Mouse (Mus musculus): ENCODE data around the gene Ldb1.

Gene Ldb1

DNA sequence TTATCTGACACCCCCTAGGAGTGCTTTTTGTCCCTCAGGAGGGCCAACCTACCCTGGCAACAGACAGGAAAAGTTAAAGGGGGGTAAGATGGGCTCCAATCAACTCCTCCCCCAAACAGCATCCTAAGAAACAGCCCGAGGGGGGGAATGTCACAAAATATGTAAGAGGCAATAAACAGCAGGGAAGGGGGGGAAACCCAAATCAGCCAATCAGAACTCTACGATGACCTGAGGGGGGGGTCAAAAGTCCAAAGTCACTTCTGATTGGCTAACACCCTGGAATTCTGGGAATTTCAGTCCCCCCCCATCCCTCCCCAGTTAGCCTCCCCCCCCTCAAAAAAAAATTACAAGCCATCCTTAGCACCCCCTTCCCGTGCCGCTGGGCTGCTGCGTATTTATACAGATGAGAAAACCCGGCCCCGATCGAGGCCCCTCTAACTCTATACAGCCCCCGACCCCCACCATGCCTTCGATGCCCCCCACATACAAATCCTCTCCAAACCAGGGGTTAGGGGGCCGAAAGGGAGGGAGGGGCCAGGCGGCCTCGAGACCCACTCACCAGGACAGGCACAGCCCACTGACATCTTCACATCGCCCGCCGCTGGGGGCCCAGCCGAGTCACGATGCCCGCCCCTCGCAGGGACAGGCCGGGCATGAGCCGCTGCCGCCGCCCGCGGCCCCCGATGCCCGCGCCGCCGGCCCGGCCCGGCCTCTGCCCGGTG, 582 bp downstream of the Ldb1 start, which contains the start of gene Pprc1:
Gene Pprc1, plus strand, starts transcription at position 616 of the 722 bp plus-strand sequence.
- DNase-seq, result no peak

DNA sequence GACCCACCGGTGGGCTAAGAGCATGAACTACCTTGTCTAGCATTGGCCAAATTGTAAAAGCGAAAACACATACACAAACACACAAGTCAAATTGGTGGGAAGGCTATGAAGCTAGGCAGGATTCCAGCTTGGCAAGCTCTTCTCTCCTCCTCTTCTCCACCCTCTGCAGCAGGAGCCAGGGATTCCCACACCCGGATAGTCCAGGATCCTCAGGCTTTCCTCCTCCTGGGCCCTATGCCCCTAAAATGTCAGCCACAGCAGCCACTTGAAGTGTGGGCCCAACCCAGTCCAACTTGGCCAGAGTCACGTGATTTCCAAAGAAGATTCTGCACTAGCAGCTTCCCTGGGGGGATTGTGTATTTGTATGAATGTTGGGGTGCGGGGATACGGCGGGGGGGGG, 1.6 kb downstream of the Ldb1 start:
- no peak for DNase-seq

DNA sequence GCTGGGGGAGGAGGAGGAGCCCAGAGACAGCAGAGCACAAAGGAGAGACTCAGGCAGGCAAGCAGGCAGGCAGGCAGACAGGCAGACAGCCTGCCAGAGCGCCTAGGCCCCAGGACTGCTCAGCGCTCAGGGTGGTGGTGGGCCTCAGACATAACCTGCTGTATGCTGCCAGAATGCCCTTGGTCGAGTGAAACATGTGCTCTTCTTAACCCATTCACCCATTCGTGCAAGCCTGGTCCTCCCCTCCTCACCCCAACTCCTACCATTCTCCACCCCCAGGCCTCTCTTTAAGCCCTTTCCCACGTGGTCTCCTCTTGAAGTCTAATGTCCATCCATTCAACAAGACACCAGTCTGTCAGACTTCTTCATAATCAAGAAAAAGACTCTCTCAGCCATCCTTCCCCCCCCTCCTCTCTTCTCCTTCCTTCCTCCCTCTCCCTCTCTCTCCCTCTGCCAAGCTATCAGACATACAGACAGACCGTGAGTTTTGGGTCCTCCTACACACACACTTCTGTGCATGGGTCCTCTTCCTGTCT, 2.5 kb downstream of the Ldb1 start:
- peak; percentile 80 for DNase-seq

DNA sequence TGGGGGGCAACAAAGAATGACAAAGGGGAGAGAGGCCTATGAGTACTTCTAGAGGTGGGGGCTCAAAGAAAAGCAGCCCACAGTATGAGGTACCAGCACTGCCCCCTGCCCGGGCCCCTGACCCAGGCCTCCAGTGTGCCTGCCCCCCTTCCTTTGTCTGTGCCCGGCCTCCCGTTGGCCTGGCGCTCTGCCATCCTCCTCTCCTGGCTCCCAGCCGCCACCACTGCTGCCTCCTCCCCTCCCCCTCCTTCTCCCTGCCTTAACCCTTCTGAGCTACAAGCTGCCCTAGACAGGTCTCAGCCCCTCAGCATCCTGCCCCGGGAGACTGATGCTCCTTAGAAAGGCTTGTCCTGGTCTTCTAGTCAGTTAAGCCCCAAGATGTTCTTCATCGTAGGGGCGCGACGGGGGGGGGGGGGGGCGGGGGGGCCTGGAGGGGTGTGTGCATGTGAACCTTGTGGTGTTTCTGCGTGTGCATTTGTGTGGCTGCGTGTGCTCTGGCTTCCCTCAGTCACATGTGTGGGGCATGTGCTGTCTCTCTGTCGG, 3.0 kb downstream of the Ldb1 start:
- DNase-seq, result peak; percentile 85

DNA sequence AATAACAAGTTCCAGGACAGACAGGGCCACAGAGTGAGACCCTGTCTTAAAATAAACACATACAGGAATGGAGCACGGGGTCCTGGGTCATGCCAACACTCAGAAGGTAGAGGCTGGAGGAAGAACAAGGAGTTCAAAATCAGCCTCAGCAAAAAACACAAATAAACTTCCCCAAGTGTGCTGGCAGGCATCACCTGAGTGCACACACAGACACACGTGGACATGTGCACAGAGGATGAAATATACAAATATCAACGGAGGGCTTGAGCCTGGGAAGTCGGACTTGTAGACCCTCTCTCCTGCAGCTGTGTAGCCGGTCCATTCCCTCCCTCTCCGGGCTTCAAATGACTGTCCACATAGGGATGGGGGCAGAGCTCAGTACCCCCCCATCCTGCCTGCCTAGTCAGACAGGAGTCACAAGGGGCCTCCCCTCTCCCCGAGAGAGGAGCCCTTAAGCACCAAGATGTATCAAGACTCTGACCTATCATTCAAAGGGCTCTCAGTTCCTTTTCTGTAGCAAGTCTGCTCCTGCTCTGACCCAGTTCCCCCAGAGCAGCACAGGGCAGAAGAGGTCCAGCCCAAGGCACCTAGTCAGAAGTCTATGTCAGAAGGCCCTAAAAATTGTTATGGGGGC, 3.6 kb downstream of the Ldb1 start:
- no peak for DNase-seq

DNA sequence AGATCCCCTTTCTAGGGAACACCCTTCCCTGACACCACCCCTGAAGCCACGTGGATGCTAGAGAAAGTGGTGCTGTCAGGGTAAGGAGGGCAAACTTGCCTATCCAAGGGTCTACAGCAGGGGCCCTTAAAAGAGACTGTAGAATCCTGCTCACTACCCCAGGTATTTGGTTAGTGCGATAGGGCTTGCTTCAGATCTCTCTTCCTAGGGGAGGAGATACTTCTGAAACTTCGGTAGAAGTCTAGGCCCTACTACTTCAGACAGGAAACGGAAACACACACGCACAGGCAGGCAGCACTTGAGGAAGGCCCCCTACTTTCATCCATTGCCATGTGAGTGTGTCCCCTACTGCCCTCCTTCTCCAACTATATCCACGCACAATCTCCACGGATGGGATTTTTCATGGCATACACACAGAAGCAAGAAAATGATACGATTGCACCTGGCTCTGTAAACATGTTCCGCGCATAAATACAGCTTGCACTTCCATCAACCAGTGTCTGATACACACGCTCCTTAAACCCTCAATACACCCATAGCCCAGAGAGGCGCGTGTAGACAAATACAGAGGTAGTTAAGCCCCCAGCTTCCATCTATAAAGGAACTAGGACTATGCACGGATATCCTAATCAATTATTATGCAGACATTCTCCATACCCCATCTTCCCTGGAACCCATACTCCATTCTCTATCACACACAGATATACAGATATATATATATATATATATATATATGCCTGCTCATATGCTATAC, 4.7 kb downstream of the Ldb1 start:
- DNase-seq, result no peak

DNA sequence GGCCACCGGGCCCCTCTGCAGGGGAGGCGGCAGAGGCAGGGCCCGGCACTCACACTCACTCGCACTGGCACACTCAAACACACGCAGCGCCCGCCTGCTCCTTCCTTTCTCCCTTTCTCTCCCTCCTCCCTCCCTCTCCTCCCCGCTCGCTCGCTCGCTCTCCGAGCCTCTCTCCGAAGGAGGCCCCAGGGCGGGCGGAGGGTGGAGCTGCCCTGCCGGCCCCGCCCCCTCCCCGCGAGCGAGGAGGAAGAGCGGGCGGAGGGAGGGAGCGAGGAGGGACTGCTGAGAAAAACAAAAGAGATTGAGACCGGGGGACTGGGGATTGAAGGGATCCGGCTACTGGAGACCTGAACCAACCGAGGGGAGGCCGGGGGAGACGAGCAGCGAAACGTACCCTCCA, 5.5 kb downstream of the Ldb1 start:
- DNase-seq, result peak; percentile 86

DNA sequence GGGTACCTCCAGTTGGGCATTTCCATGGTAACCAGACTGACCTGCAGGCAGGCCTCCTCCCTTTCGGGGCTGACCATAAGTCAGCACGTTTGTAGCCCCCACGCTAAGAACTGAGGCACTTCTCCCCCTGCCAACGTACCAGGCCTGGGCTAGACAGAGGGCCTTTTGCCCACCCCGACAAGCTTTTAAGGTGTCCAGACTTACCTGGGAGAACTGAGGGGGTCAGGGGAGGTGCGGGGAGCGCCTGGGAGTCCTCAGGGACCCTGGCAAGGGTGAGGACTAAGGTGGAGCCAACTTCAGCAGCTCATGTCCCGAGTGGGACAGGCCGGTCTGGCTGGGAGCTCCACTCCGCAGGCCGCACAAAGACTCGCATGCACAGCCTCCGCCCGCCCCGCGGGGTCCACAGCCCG, 6.2 kb downstream of the Ldb1 start:
- no peak for DNase-seq

DNA sequence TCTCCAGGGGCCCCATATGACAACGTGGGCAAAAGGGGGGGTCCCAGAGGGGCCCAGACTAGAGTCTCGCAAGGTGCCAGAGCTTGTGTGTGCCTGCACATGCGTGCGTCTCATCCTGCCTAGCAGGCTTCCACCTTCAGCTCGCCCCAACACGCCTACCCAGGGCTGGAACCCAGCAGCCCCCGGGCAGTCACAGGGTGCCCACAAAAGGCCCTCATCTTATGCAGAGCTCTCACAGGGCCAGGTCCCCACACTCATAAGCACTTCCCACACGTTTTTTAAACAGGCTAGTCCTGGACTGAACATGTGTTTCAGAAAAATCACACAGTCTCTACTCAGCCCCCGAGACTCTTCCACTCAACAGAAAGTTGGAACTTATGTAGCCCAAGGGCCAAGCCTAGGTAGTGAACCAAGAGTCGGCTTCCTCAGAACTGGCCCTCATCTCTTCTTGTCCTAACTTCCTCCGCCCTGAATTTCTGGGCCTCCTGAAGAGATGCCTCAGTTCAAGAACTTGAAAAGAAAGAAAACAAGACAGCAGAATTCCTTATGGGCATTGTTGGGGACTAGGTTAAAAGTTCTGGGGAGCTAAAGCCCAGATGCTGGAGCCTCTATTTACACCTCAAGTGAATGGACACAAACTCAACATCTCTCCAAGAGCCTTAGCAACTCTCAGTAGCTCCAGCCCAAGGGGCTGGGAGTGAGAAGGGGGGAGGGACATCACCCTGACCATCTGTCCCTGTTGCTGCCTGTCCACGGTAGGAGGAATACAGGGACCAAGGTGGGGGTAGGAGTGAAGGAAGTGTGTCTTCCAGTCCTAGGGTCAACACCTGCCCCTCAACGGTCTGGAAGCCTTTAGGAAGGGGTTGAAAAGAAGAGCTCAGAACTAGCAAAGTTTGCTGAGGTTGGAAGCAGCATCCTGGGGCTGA, 6.8 kb downstream of the Ldb1 start:
- peak; percentile 18 for DNase-seq

DNA sequence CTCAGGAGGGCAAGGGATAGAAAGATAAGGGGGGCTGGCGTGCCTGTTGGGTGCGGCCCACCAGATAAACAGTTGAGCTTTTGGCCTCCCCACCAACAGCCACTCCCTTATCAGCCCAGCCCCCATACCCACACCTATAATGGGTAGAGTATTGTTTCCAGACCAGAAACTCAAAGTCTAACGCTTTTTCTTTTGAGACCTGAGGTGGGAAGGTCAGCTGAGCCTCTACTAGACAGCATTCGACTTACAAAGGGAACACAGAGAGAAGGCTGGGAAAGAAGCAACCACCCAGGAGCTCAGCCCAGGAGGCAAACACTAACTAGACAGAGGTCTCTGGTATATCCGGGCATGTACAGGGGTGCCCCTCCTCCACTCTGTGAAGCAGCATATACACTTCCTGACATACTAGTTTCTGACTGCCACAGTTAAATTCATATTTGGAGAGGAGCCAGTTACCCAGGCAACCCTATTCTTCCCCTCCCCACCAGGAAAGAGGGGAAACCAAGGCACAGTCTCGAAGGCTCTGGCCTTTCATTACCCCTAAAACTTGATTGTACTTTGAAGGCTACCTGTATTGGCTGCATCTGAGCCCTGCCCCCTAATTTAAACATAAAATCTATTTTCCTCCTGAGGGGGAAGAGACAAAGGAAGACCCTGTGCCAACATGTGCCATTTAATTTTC, 7.6 kb downstream of the Ldb1 start:
- DNase-seq, result no peak

DNA sequence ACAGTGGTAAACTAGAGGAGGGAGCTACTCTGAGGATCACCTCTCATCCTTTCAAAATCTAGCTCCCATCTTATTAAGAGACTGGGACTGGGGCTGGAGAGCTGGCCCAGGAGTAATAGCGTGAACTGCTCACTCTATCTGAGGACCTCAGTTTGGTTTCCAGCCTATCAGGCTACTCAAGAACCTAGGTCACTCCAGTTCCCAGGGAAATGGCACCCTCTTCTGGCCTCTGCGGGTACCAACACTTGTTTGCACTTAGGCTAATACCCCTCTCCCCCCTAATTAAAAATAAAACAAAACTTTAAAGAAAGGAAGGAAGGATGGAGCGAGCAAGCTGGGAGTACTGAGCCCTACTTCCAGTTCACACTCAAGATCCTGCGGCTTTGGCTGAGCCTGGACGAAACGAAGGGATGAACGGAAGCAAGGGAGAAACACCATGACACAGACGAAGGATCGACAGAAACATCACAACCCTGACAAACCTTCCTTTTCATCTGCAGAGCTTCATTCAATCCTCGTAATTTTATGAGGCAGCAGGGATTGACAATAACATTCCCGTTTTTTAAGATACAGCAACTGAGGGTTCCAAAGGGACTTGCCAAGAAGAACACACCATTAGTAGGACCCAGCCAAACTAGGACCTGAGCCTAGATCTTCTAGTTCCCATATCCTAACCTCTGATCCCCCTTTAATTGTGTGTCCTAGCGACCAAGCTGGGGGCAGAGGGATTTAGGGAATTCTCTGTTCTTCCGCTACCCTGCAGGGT, 8.4 kb downstream of the Ldb1 start:
- DNase-seq, result no peak

DNA sequence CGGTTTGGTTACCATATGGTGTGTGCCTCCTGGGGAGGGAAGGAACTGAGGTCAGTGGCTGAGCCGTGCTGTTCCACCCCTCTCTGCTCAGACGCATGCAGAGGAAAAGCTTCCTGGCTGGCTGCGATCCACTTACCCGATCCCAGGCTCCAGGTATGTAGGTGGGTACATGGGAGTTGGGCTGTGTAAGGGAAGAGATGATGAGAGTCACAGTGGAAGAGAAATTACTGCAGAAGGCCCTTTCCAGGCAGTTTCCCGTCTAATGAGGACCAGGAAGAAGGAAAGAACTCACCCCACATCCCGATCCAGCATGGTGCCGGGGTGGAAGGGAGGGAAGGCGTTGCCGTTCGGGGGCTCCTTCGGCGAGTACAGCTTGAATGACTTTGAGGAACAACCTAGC, 9.0 kb downstream of the Ldb1 start:
- DNase-seq, result no peak

DNA sequence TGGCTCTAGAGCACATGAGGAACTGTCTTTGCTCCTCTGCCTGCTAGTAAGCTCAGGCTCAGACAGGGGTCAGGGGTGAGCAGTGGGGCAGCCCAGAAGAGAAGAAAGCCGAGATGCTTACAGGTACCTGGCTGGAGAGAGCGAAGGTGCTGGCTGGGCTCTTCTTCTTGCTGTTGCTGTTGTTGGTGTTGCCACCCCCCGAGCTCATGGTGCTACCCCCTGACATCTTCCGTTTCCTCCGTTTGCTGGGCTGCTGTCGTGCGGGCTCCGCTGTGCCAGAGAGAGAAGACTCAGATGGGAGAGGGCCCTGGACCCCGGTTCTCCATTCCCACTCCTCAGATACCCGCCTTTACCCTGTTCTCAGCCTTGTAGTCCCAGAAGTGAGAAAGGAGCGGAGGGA, 11.1 kb downstream of the Ldb1 start:
- DNase-seq, result no peak

DNA sequence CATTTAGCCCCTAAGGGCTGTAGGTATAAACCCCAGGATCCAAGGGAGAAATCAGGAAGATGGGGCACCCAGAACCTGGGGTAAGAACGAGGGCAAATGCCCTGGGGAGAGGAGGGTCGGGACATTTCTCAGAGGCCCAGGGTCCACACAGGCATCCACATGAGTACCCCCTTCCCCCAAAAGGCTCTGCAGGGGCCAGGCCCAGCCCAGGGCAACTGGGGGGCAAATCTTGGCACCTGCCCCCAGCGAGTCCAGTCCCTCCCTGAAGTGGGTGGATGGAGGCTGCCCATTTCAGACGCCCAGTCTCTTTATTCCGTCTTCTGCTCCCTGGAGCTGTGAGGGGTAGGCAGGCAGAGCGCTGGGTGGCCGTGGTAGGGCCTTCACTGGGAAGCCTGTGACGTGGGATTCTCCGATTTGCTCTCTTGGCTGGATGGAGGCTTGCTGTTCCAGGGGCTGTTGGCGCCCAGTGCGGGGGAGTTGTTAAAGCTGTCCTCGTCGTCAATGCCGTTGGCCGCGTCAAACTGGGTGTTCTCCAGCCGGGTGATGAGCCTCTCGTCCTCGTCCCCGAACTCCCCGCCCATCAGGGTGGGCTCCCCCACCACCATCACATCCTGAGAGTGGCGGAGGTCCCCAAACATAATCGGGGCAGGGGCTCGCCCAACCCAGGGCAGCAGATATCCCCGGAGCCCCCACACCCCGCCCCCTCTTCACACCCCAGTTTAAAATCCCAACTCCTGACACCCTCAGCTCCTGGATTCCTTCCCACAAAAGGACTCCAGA, 12.1 kb downstream of the Ldb1 start:
- DNase-seq, result peak; percentile 52

DNA sequence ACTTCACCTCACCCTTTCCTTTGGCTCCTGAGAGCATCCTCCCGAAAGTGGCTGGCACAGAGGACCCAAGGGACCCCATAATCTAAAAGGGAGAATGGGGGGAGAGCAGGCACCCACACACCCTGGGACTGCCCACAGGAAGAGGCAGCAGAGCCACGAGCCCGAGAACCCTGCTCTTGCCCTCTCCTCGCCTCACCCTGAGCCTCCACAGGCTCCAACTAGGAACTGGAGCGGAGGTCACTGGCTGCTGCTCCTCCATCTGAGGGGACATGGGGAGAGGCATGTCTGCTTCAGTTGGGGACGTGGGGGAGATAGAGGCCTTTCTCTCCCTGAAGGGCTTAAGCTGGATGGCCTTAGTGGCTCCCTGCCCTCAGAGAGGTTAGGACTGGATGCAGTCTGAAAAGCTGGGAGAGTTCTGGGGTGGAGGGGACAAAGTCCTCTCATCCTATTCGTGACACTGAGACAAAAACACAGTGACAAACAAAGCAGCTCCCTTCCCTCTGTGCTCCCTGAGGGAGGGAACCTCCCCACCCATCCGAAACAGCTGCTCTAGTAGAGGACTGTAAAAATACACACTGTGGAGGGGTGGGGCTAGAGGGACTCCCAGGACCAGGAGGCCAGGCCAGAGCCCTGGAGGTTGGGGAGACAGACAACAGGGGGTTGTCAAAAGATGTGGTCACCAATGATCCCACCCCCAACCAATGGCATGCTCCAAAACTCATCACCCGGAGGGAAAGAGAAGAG, 13.2 kb downstream of the Ldb1 start:
- DNase-seq, result no peak

DNA sequence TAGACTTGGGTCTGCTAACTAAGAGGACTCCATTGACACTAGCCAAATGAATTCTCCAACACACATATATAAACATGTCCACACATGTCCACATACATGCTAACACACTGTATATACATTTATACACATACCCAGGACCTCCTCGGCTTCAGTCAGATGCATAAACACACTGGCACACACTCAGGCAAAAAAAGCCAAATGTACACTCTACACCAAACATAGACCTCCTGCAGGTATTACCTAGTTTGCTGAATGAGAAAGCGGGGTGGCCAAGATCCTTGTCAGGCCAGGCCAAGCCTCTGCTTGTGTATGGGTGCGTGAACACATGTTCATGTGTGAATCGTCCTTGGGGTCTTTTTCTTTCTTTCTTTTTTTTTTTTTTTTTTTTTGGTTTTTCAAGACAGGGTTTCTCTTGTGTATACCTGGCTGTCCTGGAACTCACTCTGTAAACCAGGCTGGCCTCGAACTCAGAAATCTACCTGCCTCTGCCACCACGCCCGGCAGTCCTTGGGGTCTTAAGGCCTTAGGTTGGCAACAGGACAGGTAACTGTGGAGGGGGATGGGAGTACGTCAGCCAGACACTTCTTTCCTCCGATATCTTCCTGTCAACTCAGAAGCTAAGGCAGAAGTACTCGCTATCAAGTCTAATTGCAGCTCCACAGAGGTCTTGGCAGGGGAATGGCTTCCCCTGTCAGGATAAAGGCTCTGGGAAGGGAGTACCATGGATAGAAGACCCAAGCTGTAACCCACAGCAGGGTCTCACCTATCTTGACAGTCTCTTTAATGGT, 14.6 kb downstream of the Ldb1 start:
- DNase-seq, result no peak

DNA sequence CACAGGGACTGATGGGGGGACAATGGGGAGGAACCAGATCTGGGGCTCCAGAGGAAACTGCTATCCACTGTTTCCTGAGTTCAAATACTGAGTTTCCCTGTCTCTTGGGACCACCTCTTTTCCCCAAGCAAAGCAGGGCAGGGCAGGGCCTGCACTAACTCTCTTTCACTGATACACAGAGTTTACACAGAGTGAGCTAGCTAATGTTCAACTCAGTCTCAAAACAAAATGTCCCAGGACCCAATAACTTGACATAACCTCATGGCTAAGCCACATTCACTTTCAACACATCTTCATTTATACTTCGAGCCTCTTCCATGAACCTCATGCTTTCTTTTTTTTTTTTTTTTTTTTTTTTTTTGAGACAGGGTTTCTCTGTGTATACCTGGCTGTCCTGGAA, 15.4 kb downstream of the Ldb1 start:
- DNase-seq, result no peak

DNA sequence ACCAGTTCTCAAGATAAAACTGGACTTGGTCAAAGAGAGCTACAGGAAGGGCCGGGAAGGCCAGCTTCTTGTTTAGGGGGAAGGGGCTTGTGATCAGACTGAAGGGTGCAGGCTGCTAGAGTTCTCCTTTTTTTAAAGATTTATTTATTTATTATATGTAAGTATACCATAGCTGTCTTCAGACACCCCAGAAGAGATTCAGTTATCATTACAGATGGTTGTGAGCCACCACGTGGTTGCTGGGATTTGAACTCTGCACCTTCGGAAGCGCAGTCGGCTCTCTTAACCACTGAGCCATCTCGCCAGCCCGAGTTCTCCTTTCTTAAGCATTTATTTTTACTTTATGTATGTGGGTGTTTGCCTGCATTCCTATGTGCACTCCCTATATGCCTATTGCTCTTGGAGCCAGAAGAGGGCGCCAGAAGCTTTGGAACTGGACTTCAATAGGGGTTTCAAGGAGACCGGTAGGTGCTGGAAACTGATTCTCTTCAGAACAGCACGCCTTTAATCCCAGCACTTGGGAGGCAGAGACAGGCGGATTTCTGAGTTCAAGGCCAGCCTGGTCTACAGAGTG, 16.2 kb downstream of the Ldb1 start:
- no peak for DNase-seq
